Mouse (Mus musculus) spleen, postnatal 10 days (tissue): ENCODE data around the gene Rnf31.

Source experiments
- DNase-seq, 2 experiments: peaks; one replicate each; pipeline ENCODE4 v3.0.0; 2021 to 2022; ENCODE audit warnings: low spot score in 2 of 2

Rnf31 gene

GRCm38 (mm10) chr14:55604823-55605222, 13.3 kb downstream of the Rnf31 start:
- no peak for DNase-seq

- DNase-seq: no peak
Measured at GRCm38 (mm10) chr14:55605743-55606459, 14.4 kb downstream of the Rnf31 start.

GRCm38 (mm10) chr14:55608339-55608738, 16.8 kb downstream of the Rnf31 start:
- DNase-seq: no peak

- no peak for DNase-seq
Measured at GRCm38 (mm10) chr14:55613346-55613745, 21.8 kb downstream of the Rnf31 start.

- peak in 1 of 2 experiments; percentile 27 for DNase-seq
Measured at GRCm38 (mm10) chr14:55614565-55615178, 23.2 kb downstream of the Rnf31 start.

- DNase-seq: no peak
Measured at GRCm38 (mm10) chr14:55615876-55616275, 24.4 kb downstream of the Rnf31 start.

GRCm38 (mm10) chr14:55616844-55617243, 25.3 kb downstream of the Rnf31 start:
- DNase-seq: no peak

- DNase-seq: peak in 1 of 2 experiments; percentile 35
Measured at GRCm38 (mm10) chr14:55617822-55618221, 26.3 kb downstream of the Rnf31 start, which contains the start of gene Rec8. Rec8 (plus strand) TSS chr14:55618037.

- peak; percentile 35 to 40 for DNase-seq
Measured at GRCm38 (mm10) chr14:55618486-55619195, 27.1 kb downstream of the Rnf31 start.

- DNase-seq: no peak
Measured at GRCm38 (mm10) chr14:55628077-55628827, 36.7 kb downstream of the Rnf31 start.

- DNase-seq: peak; percentile 76 to 87
Measured at GRCm38 (mm10) chr14:55629312-55629711, 37.8 kb downstream of the Rnf31 start.

GRCm38 (mm10) chr14:55634874-55635522, 43.5 kb downstream of the Rnf31 start:
- no peak for DNase-seq

GRCm38 (mm10) chr14:55635523-55636007, 44.1 kb downstream of the Rnf31 start, which contains the start of gene Ipo4:
Ipo4 (minus strand) TSS chr14:55635957.
- peak; percentile 53 to 84 for DNase-seq

- DNase-seq: no peak
Measured at GRCm38 (mm10) chr14:55637795-55638194, 46.3 kb downstream of the Rnf31 start, which contains the start of gene Gm49378. Gm49378 (minus strand) TSS chr14:55637895.

- no peak for DNase-seq
Measured at GRCm38 (mm10) chr14:55640816-55641215, 49.3 kb downstream of the Rnf31 start.

- DNase-seq: no peak
Measured at GRCm38 (mm10) chr14:55641291-55641690, 49.8 kb downstream of the Rnf31 start.

- peak in 1 of 2 experiments; percentile 21 for DNase-seq
Measured at GRCm38 (mm10) chr14:55642679-55643059, 51.2 kb downstream of the Rnf31 start.

- DNase-seq: peak; percentile 89 to 96
Measured at GRCm38 (mm10) chr14:55643060-55643907, 51.8 kb downstream of the Rnf31 start, which contains the start of gene Tm9sf1. Tm9sf1 (minus strand) TSS chr14:55643806.

GRCm38 (mm10) chr14:55644261-55644888, 52.9 kb downstream of the Rnf31 start:
- peak in 1 of 2 experiments; percentile 27 for DNase-seq
